Mouse (Mus musculus) midbrain, embryonic 16.5 days (tissue): ENCODE data around the gene Ints12. TPM values are rescaled to one million over a fixed set of nuclear protein-coding genes. Genes with fewer than 3 reads are reported as not detected.

Source experiments
- ATAC-seq: fragments of 200-750 bp; cut with Nextera tagmentation; 2 replicates; pipeline ENCODE4 v1.8.0; 2017; ENCODE audit warnings: moderate TSS enrichment
- H3K27ac ChIP-seq: fragments of 300-500 bp; sonication (generic); 2 replicates; pipeline ENCODE4 v1.5.1; 2014; ENCODE audit warnings: mild to moderate bottlenecking, low read length, mixed read lengths
- H3K27me3 ChIP-seq: fragments of 300-500 bp; sonication (generic); 2 replicates; pipeline ENCODE4 v1.6.1; 2014; ENCODE audit warnings: low read depth, low read length, mixed read lengths; ENCODE audit not compliant: control insufficient read depth, insufficient read depth
- H3K36me3 ChIP-seq: fragments of 300-500 bp; sonication (generic); 2 replicates; pipeline ENCODE4 v1.6.1; 2014; ENCODE audit warnings: mild to moderate bottlenecking, low read length, moderate library complexity, mixed read lengths; ENCODE audit not compliant: control insufficient read depth, insufficient read depth
- H3K4me1 ChIP-seq: fragments of 300-500 bp; sonication (generic); 2 replicates; pipeline ENCODE4 v1.6.1; 2014; ENCODE audit warnings: mild to moderate bottlenecking, low read length, mixed read lengths; ENCODE audit not compliant: control insufficient read depth, insufficient read depth
- H3K4me2 ChIP-seq: fragments of 300-500 bp; sonication (generic); 2 replicates; pipeline ENCODE4 v1.6.1; 2014; ENCODE audit warnings: mild to moderate bottlenecking, low read length, mixed read lengths
- H3K4me3 ChIP-seq: fragments of 300-500 bp; sonication (generic); 2 replicates; pipeline ENCODE4 v1.5.1; 2014; ENCODE audit warnings: low read depth, mild to moderate bottlenecking, low read length, moderate library complexity, mixed read lengths
- H3K9ac ChIP-seq: fragments of 300-500 bp; sonication (generic); 2 replicates; pipeline ENCODE4 v1.6.1; 2014; ENCODE audit warnings: low read depth, low read length, mixed read lengths
- H3K9me3 ChIP-seq: fragments of 300-500 bp; sonication (generic); replicated peaks from 2 replicates; pipeline ENCODE4 v1.6.1; 2014; ENCODE audit warnings: mild to moderate bottlenecking, low read length, mixed read lengths; ENCODE audit not compliant: control insufficient read depth, poor library complexity, severe bottlenecking
- WGBS: fragments of 180-500 bp; shearing (Covaris S2); extraction: QIAGEN DNeasy Blood & Tissue Kit; methylation state at CpG from one replicate; pipeline ENCODE4 v1.1.7; 2014; 5-methylcytosine and 5-hydroxymethylcytosine counted together
- polyA plus RNA-seq: library from polyadenylated mRNA; unstranded; fragments of >200 nt; fragmentation: Nextera tagmentation; extraction: Ambion mirVana; gene quantifications from 2 replicates; pipeline ENCODE4 v1.2.1, GENCODE M21; 2015

Gene Ints12
- polyA plus RNA-seq: 17.6 and 19.7 TPM in 2 replicates

- H3K4me3 ChIP-seq: peak within 1 kb of the TSS; percentile 83
- peak within 1 kb of the TSS; percentile 92 for H3K27ac ChIP-seq
- whole genome bisulfite sequencing: under 1% methylated on average over 53 of the region's 53 CpGs
- H3K9ac ChIP-seq: peak within 1 kb of the TSS; percentile 88
- ATAC-seq: peak; percentile 99
- H3K36me3 ChIP-seq: no peaks in the 10 kb centered on the region
- no peaks in the 10 kb centered on the region for H3K27me3 ChIP-seq
- peak within 1 kb of the TSS; percentile 78 for H3K4me2 ChIP-seq
- H3K4me1 ChIP-seq: peaks cover 22% of the 10 kb centered on the region
- no peaks in the 10 kb centered on the region for H3K9me3 ChIP-seq
These were observed at the start of gene Ints12, which contains the start of gene Gstcd for GRCm38 (mm10) chr3:133091664-133092273. TSS of gene Ints12 (plus strand) at chr3:133091840. TSS of gene Gstcd (minus strand) at chr3:133092033.

- Histone ChIP-seq H3K27me3 (no peaks in the 10 kb centered on the region), H3K36me3 (0 out of 2 replicates have a peak, but pooled peaks cover under 1% of the 10 kb centered on the region), H3K4me1 (no peaks in the 10 kb centered on the region), H3K27ac (no peak overlapping the region), H3K9me3 (no peaks in the 10 kb centered on the region), H3K9ac (no peak overlapping the region), H3K4me3 (no peak overlapping the region), H3K4me2 (no peak overlapping the region)
- WGBS: 53% methylated on average over 2 of the region's 2 CpGs
- ATAC-seq: no peak
These were observed 39.6 kb upstream of the Ints12 start for GRCm38 (mm10) chr3:133052068-133052467.

- Histone ChIP-seq H3K27me3 (no peaks in the 10 kb centered on the region), H3K9ac (no peak overlapping the region), H3K9me3 (no peaks in the 10 kb centered on the region), H3K4me3 (no peak overlapping the region), H3K27ac (no peak overlapping the region), H3K36me3 (peaks cover under 1% of the 10 kb centered on the region; the same call in 1 of the 2 replicates), H3K4me2 (no peak overlapping the region), H3K4me1 (no peaks in the 10 kb centered on the region)
- 90% methylated on average over 10 of the region's 10 CpGs for WGBS
- ATAC-seq: no peak
These were observed 16.1 kb upstream of the Ints12 start for GRCm38 (mm10) chr3:133075560-133075959.

- no peak for ATAC-seq
- no peak overlapping the region for H3K9ac ChIP-seq
- 91% methylated on average over 5 of the region's 5 CpGs for WGBS
These were observed 8.9 kb upstream of the Ints12 start for GRCm38 (mm10) chr3:133082736-133083135.

GRCm38 (mm10) chr3:133085858-133086257, 5.8 kb upstream of the Ints12 start:
- Histone ChIP-seq H3K4me1 (peaks cover 8% of the 10 kb centered on the region), H3K36me3 (peaks cover 15% of the 10 kb centered on the region), H3K9ac (no peak overlapping the region), H3K9me3 (no peaks in the 10 kb centered on the region), H3K4me3 (no peak overlapping the region), H3K27me3 (no peaks in the 10 kb centered on the region), H3K27ac (no peak overlapping the region), H3K4me2 (no peak overlapping the region)
- ATAC-seq: peak; percentile 86
- WGBS: 68% methylated on average over 3 of the region's 3 CpGs

More at GRCm38 (mm10) chr3:133082736-133083135, 8.9 kb upstream of the Ints12 start:
- Histone ChIP-seq H3K4me1 (no peaks in the 10 kb centered on the region), H3K27ac (no peak overlapping the region), H3K4me3 (no peak overlapping the region), H3K27me3 (no peaks in the 10 kb centered on the region), H3K4me2 (no peak overlapping the region), H3K36me3 (peaks cover 15% of the 10 kb centered on the region), H3K9me3 (no peaks in the 10 kb centered on the region)

GRCm38 (mm10) chr3:133090247-133091120, 1.2 kb upstream of the Ints12 start:
- Histone ChIP-seq H3K9ac (peak overlapping the region; percentile 88), H3K36me3 (no peaks in the 10 kb centered on the region), H3K4me2 (peak overlapping the region; percentile 76), H3K4me3 (peak overlapping the region; percentile 83), H3K4me1 (peaks cover 22% of the 10 kb centered on the region), H3K9me3 (no peaks in the 10 kb centered on the region), H3K27ac (peak overlapping the region; percentile 92), H3K27me3 (no peaks in the 10 kb centered on the region)
- ATAC-seq: no peak
- 5% methylated on average over 11 of the region's 11 CpGs for WGBS

GRCm38 (mm10) chr3:133091121-133091663, 448 bp upstream of the Ints12 start:
- Histone ChIP-seq H3K27me3 (no peaks in the 10 kb centered on the region), H3K9me3 (no peaks in the 10 kb centered on the region), H3K4me2 (peak overlapping the region; percentile 76), H3K27ac (peak overlapping the region; percentile 92), H3K4me3 (peak overlapping the region; percentile 83), H3K4me1 (peaks cover 22% of the 10 kb centered on the region), H3K9ac (peak overlapping the region; percentile 88), H3K36me3 (no peaks in the 10 kb centered on the region)
- under 1% methylated on average over 43 of the region's 44 CpGs for WGBS
- peak; percentile 81 for ATAC-seq

GRCm38 (mm10) chr3:133092274-133092853, 724 bp downstream of the Ints12 start:
- WGBS: under 1% methylated on average over 7 of the region's 7 CpGs
- Histone ChIP-seq H3K4me3 (peak overlapping the region; percentile 83), H3K4me1 (peaks cover 22% of the 10 kb centered on the region), H3K36me3 (no peaks in the 10 kb centered on the region), H3K4me2 (peak overlapping the region; percentile 78), H3K9me3 (no peaks in the 10 kb centered on the region), H3K27ac (peak overlapping the region; percentile 92), H3K27me3 (no peaks in the 10 kb centered on the region), H3K9ac (peak overlapping the region; percentile 88)
- peak; percentile 3; the same call in 1 of the 2 replicates for ATAC-seq
